Comparison of ENCODE assay signal across 9 mouse cellular contexts in genomic region chr15:99421676-99422075, GRCm38 (mm10). TPM values are rescaled to one million over a fixed set of nuclear protein-coding genes. Genes with fewer than 3 reads are reported as not detected.
A peak's percentile ranks its signal among the peaks of the same experiment; 100 is the strongest.
DNase-seq lines count a peak whose midpoint lies in the region; ATAC-seq and TF ChIP-seq lines count a peak whose summit lies in the region.
"Had no signal": no experiment of that assay in that cellular context is flagged by ENCODE, and none has a peak within 500 bp of the region (broad histone marks: within the 10 kb centered on the region; RNA-seq: fewer than 3 reads in every experiment).

No protein-coding gene starts in this region.

- H3K27me3 ChIP-seq in kidney, adult 2 months (replicated peaks; ENCODE audit: control insufficient read depth, insufficient read depth, low read length): no peaks in the 10 kb centered on the region
- H3K27me3 ChIP-seq in limb, embryonic 13.5 days: no peaks in the 10 kb centered on the region

- H3K27ac ChIP-seq in kidney, adult 2 months (ENCODE audit: insufficient read depth, low read depth, low read length): 0 out of 2 replicates have a peak overlapping the region, but pooled peaks have one; percentile 30
- peak overlapping the region; percentile 24; the same call in 1 of the 2 replicates for H3K27ac ChIP-seq in bone marrow macrophage, adult 2 months (ENCODE audit: insufficient read depth, low read depth, low read length)
- peak overlapping the region; percentile 89; the same call in 1 of the 2 replicates for H3K27ac ChIP-seq in embryonic fibroblast, embryonic 13.5 days (ENCODE audit: insufficient read depth, low read length)
- H3K27ac ChIP-seq in limb, embryonic 13.5 days: peak overlapping the region; percentile 95

- intact Hi-C loops in left cerebral cortex, postnatal 25 days (cut with DNase I): no loop called here

- no peak for TF ChIP-seq CTCF in kidney, adult 2 months (conservative IDR thresholded peaks at IDR 0.05; ENCODE audit: insufficient read depth, insufficient read length, low read depth, low read length)
- TF ChIP-seq CTCF in bone marrow macrophage, adult 2 months (IDR thresholded peaks at IDR 0.05; ENCODE audit: low read depth, low read length): no peak
- TF ChIP-seq CTCF in embryonic fibroblast, embryonic 13.5 days (IDR thresholded peaks at IDR 0.05; ENCODE audit: borderline replicate concordance, insufficient read depth, low read length): no peak

- H3K9me3 ChIP-seq in limb, embryonic 13.5 days: no peaks in the 10 kb centered on the region

- DNase-seq in kidney, adult 2 months: no peak
- DNase-seq in kidney, postnatal 25 days: no peak
- no peak for DNase-seq in embryo, embryonic 10.5 days (ENCODE audit: low spot score)
- DNase-seq in left cerebral cortex, postnatal 25 days (ENCODE audit: low spot score in 2 of 2): no peak
- no peak for DNase-seq in adrenal gland, postnatal 4 days (ENCODE audit: low spot score in 2 of 2)
- DNase-seq: right cerebral cortex, postnatal 4 days had no signal

- H3K4me1 ChIP-seq in kidney, adult 2 months (ENCODE audit: control insufficient read depth, insufficient read depth, low read length): peaks cover 6% of the 10 kb centered on the region; the same call in 1 of the 2 replicates
- peaks cover 52% of the 10 kb centered on the region for H3K4me1 ChIP-seq in bone marrow macrophage, adult 2 months (ENCODE audit: control insufficient read depth, insufficient read depth, low read length)
- peaks cover 8% of the 10 kb centered on the region for H3K4me1 ChIP-seq in embryonic fibroblast, embryonic 13.5 days (ENCODE audit: control insufficient read depth, insufficient read depth, low read length)
- peaks cover 38% of the 10 kb centered on the region for H3K4me1 ChIP-seq in limb, embryonic 13.5 days

- no peak overlapping the region for H3K4me2 ChIP-seq in limb, embryonic 13.5 days (replicated peaks)

- no peak for ATAC-seq in limb, embryonic 13.5 days (ENCODE audit: low FRiP score, low read depth)

- H3K36me3 ChIP-seq in kidney, adult 2 months (ENCODE audit: control insufficient read depth, insufficient read depth, low read length): no peaks in the 10 kb centered on the region
- H3K36me3 ChIP-seq in limb, embryonic 13.5 days: peaks cover 54% of the 10 kb centered on the region

- 82% methylated on average over 8 of the region's 8 CpGs for WGBS in kidney, adult 2 months
- 82% methylated on average over 8 of the region's 8 CpGs for WGBS in limb, embryonic 13.5 days

- TF ChIP-seq POLR2A in kidney, adult 2 months (IDR thresholded peaks at IDR 0.05; ENCODE audit: low read depth, low read length): no peak
- no peak for TF ChIP-seq POLR2A in bone marrow macrophage, adult 2 months (IDR thresholded peaks at IDR 0.05; ENCODE audit: borderline replicate concordance, low read depth, low read length)
- no peak for TF ChIP-seq POLR2A in embryonic fibroblast, embryonic 13.5 days (IDR thresholded peaks at IDR 0.05; ENCODE audit: low read depth, low read length)

- H3K4me3 ChIP-seq in kidney, adult 2 months (ENCODE audit: insufficient read depth, low read depth, low read length): no peak overlapping the region
- no peak overlapping the region for H3K4me3 ChIP-seq in bone marrow macrophage, adult 2 months (ENCODE audit: insufficient read depth, low read length)
- no peak overlapping the region for H3K4me3 ChIP-seq in embryonic fibroblast, embryonic 13.5 days (ENCODE audit: insufficient read depth, low read length)
- H3K4me3 ChIP-seq in limb, embryonic 13.5 days: no peak overlapping the region

- no peak overlapping the region for H3K9ac ChIP-seq in limb, embryonic 13.5 days

RNA-seq across cellular contexts. Expression of gene Tmbim6, which starts 29.0 kb away (rescaled TPM):
- 2,322 and 2,701 TPM in 2 replicates for polyA plus RNA-seq in kidney, adult 2 months (2012; rRNA removed)
- polyA plus RNA-seq in bone marrow macrophage, adult 2 months (2012; ENCODE audit: insufficient read depth, insufficient read length, missing spikeins): 647 and 669 TPM in 2 replicates
- polyA plus RNA-seq in embryonic fibroblast, embryonic 13.5 days (2011; ENCODE audit: insufficient read length, low read depth, missing spikeins): 419 and 479 TPM in 2 replicates
- polyA plus RNA-seq in limb, embryonic 13.5 days (2015; fragmentation: Nextera tagmentation; extraction: Ambion mirVana): 287 and 298 TPM in 2 replicates
- total RNA-seq in left cerebral cortex, postnatal 25 days (2021): 100 to 1,000 TPM; 331 to 338 TPM
- total RNA-seq in adrenal gland, postnatal 4 days (2021): 100 to 1,000 TPM; 520 to 533 TPM

RNA-seq across cellular contexts. Expression of gene Nckap5l, which starts 35.9 kb away (rescaled TPM):
- polyA plus RNA-seq in kidney, adult 2 months (2012; rRNA removed): 3.1 and 3.9 TPM in 2 replicates
- 4.0 and 10.3 TPM in 2 replicates for polyA plus RNA-seq in bone marrow macrophage, adult 2 months (2012; ENCODE audit: insufficient read depth, insufficient read length, missing spikeins)
- 11.6 and 18.6 TPM in 2 replicates for polyA plus RNA-seq in embryonic fibroblast, embryonic 13.5 days (2011; ENCODE audit: insufficient read length, low read depth, missing spikeins)
- 14.0 and 14.1 TPM in 2 replicates for polyA plus RNA-seq in limb, embryonic 13.5 days (2015; fragmentation: Nextera tagmentation; extraction: Ambion mirVana)
- 10 to 100 TPM; 16.8 to 22.3 TPM for total RNA-seq in left cerebral cortex, postnatal 25 days (2021)
- total RNA-seq in adrenal gland, postnatal 4 days (2021): 10 to 100 TPM; 35.7 to 44.5 TPM

RNA-seq across cellular contexts. Expression of gene Fmnl3, which starts 51.4 kb away (rescaled TPM):
- polyA plus RNA-seq in kidney, adult 2 months (2012; rRNA removed): 26.8 and 26.9 TPM in 2 replicates
- polyA plus RNA-seq in bone marrow macrophage, adult 2 months (2012; ENCODE audit: insufficient read depth, insufficient read length, missing spikeins): 18.9 and 23.2 TPM in 2 replicates
- polyA plus RNA-seq in embryonic fibroblast, embryonic 13.5 days (2011; ENCODE audit: insufficient read length, low read depth, missing spikeins): 49.5 and 51.2 TPM in 2 replicates
- 29.5 and 30.9 TPM in 2 replicates for polyA plus RNA-seq in limb, embryonic 13.5 days (2015; fragmentation: Nextera tagmentation; extraction: Ambion mirVana)
- 10 to 100 TPM in 1 of 2 experiments, 1 to 10 TPM in 1; 9.5 to 10.7 TPM for total RNA-seq in left cerebral cortex, postnatal 25 days (2021)
- total RNA-seq in adrenal gland, postnatal 4 days (2021): 10 to 100 TPM; 41.0 to 45.6 TPM

RNA-seq across cellular contexts. Expression of gene Bcdin3d, which starts 52.9 kb away (rescaled TPM):
- polyA plus RNA-seq in kidney, adult 2 months (2012; rRNA removed): 5.8 and 7.0 TPM in 2 replicates
- 5.2 and 6.7 TPM in 2 replicates for polyA plus RNA-seq in bone marrow macrophage, adult 2 months (2012; ENCODE audit: insufficient read depth, insufficient read length, missing spikeins)
- polyA plus RNA-seq in embryonic fibroblast, embryonic 13.5 days (2011; ENCODE audit: insufficient read length, low read depth, missing spikeins): 3.5 and 5.8 TPM in 2 replicates
- 17.0 and 19.7 TPM in 2 replicates for polyA plus RNA-seq in limb, embryonic 13.5 days (2015; fragmentation: Nextera tagmentation; extraction: Ambion mirVana)
- total RNA-seq in left cerebral cortex, postnatal 25 days (2021): 1 to 10 TPM; 4.6 to 4.9 TPM
- 1 to 10 TPM; 7.8 TPM for total RNA-seq in adrenal gland, postnatal 4 days (2021)

Comparison
In these comparisons a context has a peak if more than half of its experiments do, and no peak if none do; other contexts are left out.
1. H3K27ac ChIP-seq: peak in every context shown above with its lines; median percentile 95 in limb, embryonic 13.5 days; 89 in embryonic fibroblast, embryonic 13.5 days; 30 in kidney, adult 2 months; 24 in bone marrow macrophage, adult 2 months.